Mouse (Mus musculus) T-helper 17 cell (primary cell): Measurements from ENCODE around the gene Rbfox2.
"Not testable (repeated sequence)": the region's sequence is repeated elsewhere in the genome, so short reads cannot be mapped to it uniquely, and the experiment has no call there.

Experiments
- in situ Hi-C, 2 experiments: fragments of 300-600 bp; cut with MboI, MseI; formaldehyde crosslinking; loops; 1 replicate in 1 of 2; 2 replicates in 1 of 2; pipeline ENCODE4 v1.15.1; 2025; ENCODE audit warnings: high pct_unique_total_duplicates in 2 of 2

Gene Rbfox2

GRCm38 (mm10) chr15:77070745-77071268 is 236.0 kb downstream of the Rbfox2 start:
- in situ Hi-C loops, result loop anchor here in 1 of 2 experiments (10.0 kb wide), 1 partner anchor 576 kb away; no protein-coding TSS in a partner anchor

- in situ Hi-C loops, result no loop called here
Measured at GRCm38 (mm10) chr15:77069019-77069418, 237.8 kb downstream of the Rbfox2 start.

GRCm38 (mm10) chr15:77068439-77068861 is 238.4 kb downstream of the Rbfox2 start:
- in situ Hi-C loops, result no loop called here

DNA sequence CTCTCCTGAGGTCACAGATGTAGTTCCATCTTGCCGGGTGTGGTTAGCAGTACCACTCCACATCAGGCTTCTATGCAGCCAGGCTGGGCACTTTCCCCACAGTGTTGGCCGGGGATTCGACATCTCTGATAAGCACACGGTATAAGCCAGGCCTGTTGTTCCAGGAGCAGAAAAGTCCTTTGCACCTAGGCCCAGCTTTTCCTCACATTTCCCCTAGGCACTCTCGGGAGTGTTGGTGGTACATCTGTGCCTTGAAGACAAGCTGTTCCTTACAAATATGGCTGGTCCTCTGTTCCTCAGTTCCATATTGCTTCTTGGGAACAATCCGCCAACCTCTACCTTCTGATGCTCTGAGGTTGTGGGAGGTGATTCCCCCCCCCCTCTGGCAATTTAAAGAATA is 240.6 kb downstream of the Rbfox2 start:
- in situ Hi-C loops, result no loop called here

GRCm38 (mm10) chr15:77065259-77065852 is 241.4 kb downstream of the Rbfox2 start:
- in situ Hi-C loops, result no loop called here

- in situ Hi-C loops, result no loop called here
Measured at GRCm38 (mm10) chr15:77062746-77063145, 244.1 kb downstream of the Rbfox2 start.

- in situ Hi-C loops, result not testable (repeated sequence)
Measured at GRCm38 (mm10) chr15:77059416-77059815, 247.4 kb downstream of the Rbfox2 start.

DNA sequence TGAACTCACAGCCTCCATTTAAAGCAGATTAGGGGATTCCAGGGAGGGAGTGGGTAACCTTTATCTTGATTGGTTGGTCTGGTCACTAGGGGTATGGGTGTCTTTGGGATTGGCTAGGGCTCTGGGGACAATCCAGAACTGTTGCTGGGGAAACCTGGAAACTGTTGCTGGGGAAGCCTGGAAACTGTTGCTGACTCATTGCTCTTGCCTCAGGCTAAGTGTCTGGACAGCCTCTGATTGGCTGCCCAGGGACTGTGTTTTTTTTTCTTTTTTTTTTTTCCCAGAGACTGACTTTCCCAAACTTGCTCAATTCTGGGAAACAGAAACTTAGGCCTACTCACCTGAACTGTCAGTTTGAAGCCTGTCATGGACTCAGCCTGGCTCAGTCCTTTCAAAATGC is 248.2 kb downstream of the Rbfox2 start:
- in situ Hi-C loops, result no loop called here

DNA sequence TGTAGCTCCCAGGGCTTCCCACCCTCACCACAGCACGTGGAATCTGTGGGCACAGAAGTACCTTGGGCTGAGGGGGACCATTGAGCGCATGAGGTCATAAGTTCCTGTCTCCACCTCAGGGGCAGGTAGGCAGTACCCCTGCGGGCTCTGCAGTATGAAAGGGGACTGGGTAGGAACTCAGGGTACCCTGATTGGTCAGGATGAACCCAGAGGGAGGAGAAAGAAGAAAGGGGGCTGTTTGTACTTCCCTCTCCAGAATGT is 250.1 kb downstream of the Rbfox2 start:
- in situ Hi-C loops, result no loop called here

- in situ Hi-C loops, result no loop called here
Measured at GRCm38 (mm10) chr15:77056001-77056790, 250.6 kb downstream of the Rbfox2 start.

GRCm38 (mm10) chr15:77054611-77055175 is 252.1 kb downstream of the Rbfox2 start:
- in situ Hi-C loops, result no loop called here

GRCm38 (mm10) chr15:77053021-77053420 is 253.8 kb downstream of the Rbfox2 start:
- in situ Hi-C loops, result no loop called here

- in situ Hi-C loops, result no loop called here
Measured at GRCm38 (mm10) chr15:77052176-77052575, 254.6 kb downstream of the Rbfox2 start.

DNA sequence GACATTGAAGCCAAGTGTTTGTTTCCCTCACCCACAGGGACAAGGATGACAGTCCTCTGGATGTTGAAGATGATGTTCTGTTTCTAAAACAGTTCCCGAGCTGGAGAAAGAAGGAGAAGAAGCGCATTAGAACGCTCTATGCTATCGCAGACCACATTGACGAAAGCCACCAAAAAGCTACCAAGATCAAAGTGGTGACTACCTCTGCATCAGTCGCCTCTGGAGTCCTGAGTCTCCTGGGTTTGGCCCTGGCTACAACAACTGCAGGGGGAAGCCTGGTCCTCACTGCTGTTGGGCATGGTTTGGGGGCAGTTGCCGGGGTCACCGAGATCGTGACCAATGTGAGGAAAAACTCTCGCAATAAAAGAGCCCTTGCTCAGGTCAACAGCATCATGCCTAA is 256.2 kb downstream of the Rbfox2 start, which contains the start of gene Mb:
TSS of gene Mb (minus strand) at position 101 of the 400 bp plus-strand sequence.
- in situ Hi-C loops, result no loop called here

DNA sequence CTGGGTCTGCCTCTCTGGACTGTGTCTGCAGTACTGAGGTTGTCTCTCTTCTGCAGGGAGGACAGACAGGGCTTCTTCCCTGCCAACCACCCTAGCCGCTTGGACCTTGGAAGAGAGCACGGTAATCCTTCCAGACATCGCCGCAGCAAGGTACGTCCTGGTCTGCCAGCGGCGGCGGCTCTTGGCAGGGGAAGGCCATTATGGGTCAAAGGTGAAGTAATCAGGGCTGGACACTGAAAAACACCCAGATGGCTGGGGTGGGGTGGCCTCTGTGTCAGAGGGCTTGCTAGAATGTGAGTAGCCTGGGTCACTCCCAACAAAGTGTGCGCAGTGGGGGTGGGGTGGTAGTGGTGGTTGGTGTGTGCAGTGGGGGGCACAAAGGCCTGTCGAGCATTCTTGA is 261.2 kb downstream of the Rbfox2 start:
- in situ Hi-C loops, result no loop called here

GRCm38 (mm10) chr15:77044597-77045320 is 262.0 kb downstream of the Rbfox2 start, which contains the start of gene Apol6:
Apol6 (plus strand) TSS chr15:77044729.
- in situ Hi-C loops, result no loop called here

GRCm38 (mm10) chr15:77040784-77041183 is 266.0 kb downstream of the Rbfox2 start:
- in situ Hi-C loops, result no loop called here

GRCm38 (mm10) chr15:77039211-77039700 is 267.5 kb downstream of the Rbfox2 start:
- in situ Hi-C loops, result no loop called here

DNA sequence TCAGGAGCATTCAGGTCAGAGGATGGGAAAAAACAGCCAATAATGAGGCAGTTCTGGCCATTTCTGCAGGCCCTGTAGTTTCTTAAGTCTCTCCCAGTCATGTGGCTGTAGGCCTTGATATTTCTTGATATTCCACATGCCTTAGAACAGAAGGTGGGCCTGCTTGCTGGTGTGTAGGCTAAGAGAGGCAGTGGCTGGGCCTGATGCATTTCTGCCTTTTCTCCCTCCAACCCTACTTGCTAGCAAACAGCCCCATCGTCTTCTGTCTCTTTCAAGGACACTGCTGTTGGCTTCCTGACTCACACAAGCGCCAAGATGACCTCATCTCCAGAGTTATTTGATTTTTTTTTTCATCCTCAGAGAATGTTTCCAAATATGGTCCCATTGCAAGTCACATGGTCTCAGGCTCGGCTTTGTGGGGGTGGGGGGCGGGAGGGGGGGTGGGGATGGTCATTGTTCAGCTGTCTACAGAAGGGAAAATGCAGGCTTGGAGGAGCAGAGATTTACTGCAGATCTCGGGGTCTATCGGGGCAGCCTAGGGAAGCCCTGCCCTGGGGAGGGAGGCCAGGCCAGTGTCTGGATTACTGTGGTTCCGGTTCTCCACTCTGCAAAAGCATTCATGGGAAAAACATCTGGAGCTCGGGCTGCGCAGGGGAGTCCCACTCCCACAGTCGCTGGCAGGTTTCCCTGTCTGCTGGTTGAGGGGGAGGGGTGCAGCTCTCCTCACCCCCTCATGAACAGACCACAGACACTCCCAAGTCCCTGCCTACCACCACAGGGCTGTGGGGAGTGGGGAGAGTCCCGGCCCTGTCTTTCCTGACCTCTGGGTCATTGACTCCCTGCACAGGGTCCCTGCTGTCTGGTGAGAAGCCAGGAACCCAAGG is 269.3 kb downstream of the Rbfox2 start:
- in situ Hi-C loops, result no loop called here

DNA sequence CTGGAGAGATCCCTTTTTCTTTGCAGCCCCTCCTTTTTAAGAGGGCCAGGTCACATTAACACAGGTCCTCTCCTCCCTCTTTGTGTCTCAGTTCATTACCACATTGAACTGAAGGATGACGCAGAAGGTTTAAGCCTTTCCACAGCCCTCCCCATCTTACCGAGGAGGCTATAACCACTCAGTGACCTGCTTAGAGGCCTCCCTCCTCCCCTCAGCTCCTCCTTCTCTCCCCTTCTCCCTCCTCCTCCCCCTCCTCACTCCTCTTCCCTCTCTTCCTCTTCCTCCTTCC is 269.9 kb downstream of the Rbfox2 start:
- in situ Hi-C loops, result no loop called here
